Mouse (Mus musculus) heart, postnatal 25 days (tissue): ENCODE measurements around the gene Zdhhc9. TPM values are rescaled to one million over a fixed set of nuclear protein-coding genes. Genes with fewer than 3 reads are reported as not detected.
"Not testable (repeated sequence)": the region's sequence is repeated elsewhere in the genome, so short reads cannot be mapped to it uniquely, and the experiment has no call there.

Source experiments
- DNase-seq: peaks from one replicate; pipeline ENCODE4 v3.0.0; 2022; ENCODE audit warnings: low spot score
- intact Hi-C: fragments of 180-260 bp; cut with DNase I; formaldehyde crosslinking; loops from one replicate; pipeline ENCODE4 v1.15.1; 2025
- total RNA-seq, 2 experiments: library from RNA; stranded (reverse); gene quantifications; 2 replicates each; pipeline ENCODE4 v1.2.3; 2021

Gene Zdhhc9
- 10 to 100 TPM; 26.5 to 35.8 TPM for total RNA-seq

DNA sequence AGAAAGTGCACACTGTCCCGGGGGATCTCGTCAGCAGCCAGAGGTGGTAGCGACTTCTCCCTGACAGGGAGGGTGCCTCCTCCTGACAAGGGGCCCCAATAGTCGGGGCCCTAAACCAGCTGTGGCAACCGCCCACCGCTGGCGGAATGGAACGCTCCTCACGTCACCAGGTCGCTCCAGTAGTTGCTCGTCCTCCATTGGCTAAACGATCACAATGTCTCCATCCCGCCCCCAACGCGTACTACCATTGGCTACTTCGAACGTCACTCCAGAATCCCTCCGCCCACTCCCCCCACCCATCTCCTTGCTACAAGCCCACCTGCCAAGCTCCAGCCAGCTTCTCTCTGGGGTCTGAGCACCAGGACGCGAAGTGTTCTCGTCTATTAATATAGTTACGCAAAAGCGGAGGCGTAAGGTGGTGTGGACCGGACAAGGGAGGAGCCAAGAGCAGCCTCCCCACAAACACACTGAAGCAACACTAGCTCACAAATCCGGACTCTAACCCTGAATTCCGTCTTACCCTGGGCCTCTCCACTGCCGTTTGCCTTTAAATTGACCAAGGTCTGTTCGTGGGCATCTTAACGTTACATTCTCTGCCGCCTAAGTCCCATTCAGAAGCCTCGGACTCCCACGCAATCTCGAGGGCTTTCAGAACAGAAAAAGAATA is at the start of gene Zdhhc9:
Gene Zdhhc9, minus strand, starts transcription at position 360 of the 667 bp plus-strand sequence.
- intact Hi-C loops = no loop called here
- DNase-seq = peak; percentile 77

DNA sequence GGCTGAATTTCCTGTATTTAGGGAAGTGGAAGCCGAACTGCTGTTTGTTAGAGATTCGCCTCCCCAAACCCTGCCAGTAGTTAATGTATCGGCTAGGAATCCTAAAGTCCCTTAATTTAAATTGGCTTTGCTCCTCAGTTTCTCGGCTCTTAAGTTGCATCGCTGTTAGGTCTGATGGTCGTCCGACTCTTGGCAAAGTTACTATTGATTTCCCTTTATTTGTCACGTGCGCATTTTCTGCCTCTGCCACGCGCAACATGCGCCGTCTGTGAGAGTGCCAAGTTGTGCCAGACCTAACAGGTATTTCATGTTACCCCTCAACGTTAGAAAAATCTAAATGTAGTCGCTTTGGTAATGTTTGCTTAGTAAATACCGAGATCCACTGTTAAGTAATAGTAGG is 48.3 kb upstream of the Zdhhc9 start:
- DNase-seq = no peak
- intact Hi-C loops = no loop called here

GRCm38 (mm10) chrX:48256468-48257007 is 47.9 kb upstream of the Zdhhc9 start, which contains the start of gene Utp14a:
Utp14a (plus strand) TSS chrX:48256862.
- intact Hi-C loops = no loop called here
- DNase-seq = peak; percentile 94

DNA sequence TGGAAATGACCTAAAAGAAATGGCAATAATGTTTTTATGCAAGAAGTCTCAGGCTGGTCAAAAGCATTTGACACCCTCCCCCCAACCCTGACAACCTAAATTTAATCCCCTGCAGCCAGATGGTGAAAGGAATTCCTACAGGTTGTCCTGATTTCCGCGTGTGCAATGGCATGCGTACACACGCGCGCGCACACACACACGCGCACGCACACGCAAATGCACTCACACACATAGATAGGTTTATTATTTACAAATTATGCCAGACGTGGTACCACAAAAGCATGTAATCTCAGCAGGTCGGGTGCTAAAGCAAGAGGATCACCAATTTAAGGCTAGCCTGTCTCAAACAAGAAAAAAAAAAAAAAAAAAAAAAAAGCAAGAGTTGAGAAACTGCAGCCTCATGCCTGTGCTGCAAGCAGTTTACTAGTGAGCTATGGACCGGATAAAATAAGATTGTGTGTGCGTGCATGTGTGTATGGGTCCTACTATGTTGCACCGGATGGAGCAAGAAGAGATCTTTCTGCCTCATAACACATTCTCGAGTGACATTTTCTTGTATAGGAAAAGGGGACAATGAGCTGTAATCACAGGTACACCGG is 47.3 kb upstream of the Zdhhc9 start:
- intact Hi-C loops = no loop called here
- no peak for DNase-seq

- no peak for DNase-seq
- intact Hi-C loops = no loop called here
These were observed 25.7 kb upstream of the Zdhhc9 start for GRCm38 (mm10) chrX:48234417-48234816.

DNA sequence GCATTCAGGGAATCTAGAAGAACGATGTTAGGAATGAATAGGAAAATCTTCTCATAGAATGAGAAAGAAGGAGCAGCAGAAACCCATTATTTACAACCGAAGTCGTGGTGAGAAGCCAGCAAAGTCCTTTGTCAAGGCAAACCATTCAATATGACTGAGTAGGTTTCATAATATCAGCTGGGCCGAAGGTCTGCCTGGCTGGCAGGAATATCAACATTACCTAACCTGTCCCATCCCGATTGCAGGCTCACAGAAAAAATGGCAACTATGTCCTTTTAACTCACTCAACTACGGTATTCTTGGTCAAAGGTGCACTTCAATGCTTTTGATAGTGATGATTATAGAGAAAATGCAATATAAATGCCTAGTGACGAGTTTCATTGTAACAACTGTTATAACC is 17.5 kb upstream of the Zdhhc9 start:
- no peak for DNase-seq
- intact Hi-C loops = no loop called here

DNA sequence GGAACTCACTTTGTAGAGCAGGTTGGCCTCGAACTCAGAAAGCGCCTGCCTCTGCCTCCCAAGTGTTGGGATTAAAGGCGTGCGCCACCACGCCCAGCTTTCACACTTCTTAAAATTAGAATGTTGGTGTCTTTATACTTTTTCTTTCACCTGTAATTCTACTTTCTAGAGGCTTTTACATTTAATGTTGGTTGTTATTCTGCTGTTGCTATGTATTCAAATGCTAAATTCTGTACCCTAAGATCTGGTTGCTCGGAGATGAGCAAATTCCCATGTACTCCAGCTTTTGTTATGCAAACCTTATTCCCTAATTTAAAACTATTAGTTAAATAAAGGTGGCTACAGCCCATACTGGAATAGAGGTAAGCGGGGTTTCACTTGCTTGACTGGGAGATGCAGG is 14.0 kb upstream of the Zdhhc9 start:
- no peak for DNase-seq
- intact Hi-C loops = no loop called here

DNA sequence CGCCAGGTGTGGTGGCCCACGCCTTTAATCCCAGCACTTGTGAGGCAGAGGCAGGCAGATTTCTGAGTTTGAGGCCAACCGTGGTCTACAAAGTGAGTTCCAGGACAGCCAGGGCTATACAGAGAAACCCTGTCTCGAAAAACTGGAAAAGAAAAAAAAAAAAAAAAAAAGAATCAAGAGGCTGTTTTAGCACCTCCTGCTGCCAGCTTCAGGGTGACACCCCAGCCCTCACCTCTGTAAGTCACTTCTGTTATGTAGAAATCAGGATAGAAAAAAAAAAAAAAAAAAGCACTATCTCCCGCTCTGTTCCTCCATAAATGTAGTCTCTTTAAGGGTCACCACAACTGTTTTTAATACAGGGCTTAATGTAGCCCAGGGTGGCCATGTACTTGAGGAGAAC is 10.8 kb upstream of the Zdhhc9 start:
- intact Hi-C loops = no loop called here
- DNase-seq = no peak

DNA sequence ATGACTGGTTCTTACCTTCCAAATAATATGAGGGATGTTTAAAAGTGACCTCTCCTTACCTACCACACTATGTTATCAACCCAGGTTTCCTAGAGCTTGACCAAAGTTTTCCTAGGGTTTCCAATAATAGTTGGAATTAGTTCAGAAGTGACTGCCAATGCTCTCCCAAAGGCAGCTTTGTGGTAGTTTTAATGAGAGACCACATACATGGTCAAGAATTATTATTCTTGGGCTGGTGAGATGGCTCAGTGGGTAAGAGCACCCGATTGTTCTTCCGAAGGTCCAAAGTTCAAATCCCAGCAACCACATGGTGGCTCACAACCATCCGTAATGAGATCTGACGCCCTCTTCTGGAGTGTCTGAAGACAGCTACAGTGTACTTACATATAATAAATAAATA is 1.1 kb upstream of the Zdhhc9 start:
- DNase-seq, intact Hi-C loops: not testable (repeated sequence)

DNA sequence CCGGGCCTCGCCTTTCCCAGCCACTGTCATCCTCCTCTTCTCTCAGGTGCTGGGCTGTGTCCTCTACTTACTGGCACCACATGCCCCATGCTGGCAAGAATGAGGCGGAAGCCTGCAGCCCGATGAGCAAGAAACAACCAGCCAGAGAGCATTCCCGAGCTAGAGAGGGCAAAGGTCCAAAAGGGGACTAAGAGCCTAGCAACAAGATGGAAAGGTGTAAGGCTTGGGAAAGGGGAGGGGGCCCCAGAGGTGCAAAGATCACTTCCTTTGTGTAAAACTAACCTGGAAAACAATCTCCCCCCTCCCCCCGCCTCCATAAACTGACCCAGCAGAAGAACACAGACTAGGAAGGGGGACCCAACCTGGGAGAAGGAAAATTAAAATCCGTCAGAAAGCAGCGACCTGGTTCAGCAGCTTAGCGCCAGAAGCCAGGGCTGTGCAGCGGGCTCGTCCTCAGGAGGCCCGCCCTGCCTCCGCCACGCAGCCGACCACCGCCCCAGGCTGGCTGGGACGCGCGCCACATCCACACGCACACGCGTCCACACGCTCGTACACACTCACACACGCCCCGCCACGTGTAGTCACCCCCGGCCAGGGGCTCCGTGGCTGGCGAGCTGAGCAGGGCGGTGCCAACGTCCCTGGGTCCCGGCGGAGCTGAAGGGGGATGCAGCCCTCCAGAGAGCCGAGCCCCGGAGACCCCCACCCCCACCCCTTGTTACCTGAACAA is 754 bp downstream of the Zdhhc9 start:
- intact Hi-C loops = no loop called here
- DNase-seq = no peak

- intact Hi-C loops = no loop called here
- DNase-seq = no peak
These were observed 4.2 kb downstream of the Zdhhc9 start for GRCm38 (mm10) chrX:48204469-48204868.

GRCm38 (mm10) chrX:48203763-48204162 is 4.9 kb downstream of the Zdhhc9 start:
- intact Hi-C loops = no loop called here
- DNase-seq = no peak

DNA sequence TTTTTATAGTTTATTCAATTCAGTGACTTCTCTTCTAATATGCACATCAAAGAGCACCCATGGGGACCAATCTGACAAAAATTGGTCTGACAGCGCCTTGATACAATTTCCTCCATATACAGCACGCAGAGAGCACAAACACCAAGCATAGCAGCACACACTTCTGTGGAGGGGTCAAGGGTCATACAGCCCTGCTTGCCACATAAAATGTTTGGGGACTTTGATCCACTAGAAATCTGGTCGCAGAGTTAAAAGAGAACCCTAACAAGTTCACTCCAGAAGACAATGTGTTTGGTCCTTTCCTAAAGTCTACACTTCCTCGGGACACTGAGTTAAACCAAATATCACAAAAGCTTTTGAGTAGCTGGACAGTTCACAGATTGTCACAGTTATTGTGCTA is 5.7 kb downstream of the Zdhhc9 start:
- DNase-seq = no peak
- intact Hi-C loops = no loop called here

DNA sequence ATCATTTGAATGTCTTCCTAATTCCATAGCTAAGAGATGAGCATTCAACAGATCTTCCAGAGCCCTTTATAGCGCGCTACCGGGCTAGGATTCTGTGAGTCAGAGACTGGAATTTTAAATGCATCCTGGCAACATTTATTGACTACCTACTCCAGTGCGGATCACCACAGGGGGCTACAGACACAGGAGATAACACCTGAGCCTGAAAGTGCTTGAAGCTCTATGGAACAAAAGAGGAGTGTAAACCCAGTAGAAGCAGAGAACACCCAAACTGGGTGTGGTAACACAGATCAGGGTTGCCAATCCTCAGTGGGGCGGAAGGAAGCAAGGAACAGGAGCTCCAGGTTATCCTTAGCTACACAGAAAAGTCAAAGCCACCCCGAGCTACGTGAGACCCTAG is 6.2 kb downstream of the Zdhhc9 start:
- no peak for DNase-seq
- intact Hi-C loops = no loop called here

- no peak for DNase-seq
- intact Hi-C loops = no loop called here
These were observed 6.7 kb downstream of the Zdhhc9 start for GRCm38 (mm10) chrX:48201973-48202372.

DNA sequence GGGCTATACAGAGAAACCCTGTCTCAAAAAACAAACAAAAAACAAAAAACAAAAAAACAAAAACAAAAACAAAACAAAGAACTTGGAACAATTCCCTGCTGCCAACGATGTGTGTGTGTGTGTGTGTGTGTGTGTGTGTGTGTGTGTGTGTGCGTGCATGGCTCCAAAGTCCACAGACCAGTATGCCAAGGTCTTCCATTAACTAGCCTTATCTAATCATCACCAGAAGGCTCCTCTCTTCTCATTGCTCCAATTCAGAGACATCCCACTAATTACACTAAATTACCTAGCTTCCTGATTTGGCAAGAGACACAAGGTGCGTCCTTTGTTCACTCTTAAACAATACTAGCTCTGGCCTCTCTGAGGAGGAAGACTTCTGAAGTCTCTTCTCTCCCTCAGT is 8.0 kb downstream of the Zdhhc9 start:
- no peak for DNase-seq
- intact Hi-C loops = no loop called here

DNA sequence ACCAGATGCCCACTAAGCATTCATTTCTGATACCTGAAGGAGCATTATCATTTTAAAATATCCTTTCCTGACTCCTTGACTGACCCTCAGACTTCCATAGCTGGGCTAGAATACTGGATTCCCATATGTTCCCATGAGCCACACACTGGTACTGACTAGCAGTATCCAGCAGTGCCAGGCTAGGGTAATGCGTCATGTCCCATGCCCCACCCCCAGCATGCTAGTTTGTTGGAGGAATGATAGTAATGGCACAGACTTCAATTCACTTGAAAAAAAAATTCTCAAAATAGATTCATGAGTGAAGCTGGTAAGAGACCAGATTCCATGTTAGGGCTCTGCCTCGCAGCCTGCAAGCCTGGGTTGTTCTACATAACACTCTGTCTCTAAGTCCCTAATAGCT is 9.7 kb downstream of the Zdhhc9 start:
- intact Hi-C loops = loop anchor here (10.0 kb wide), 1 partner anchor 196 kb away; no protein-coding TSS in a partner anchor
- DNase-seq = no peak

GRCm38 (mm10) chrX:48197856-48198255 is 10.8 kb downstream of the Zdhhc9 start:
- intact Hi-C loops = loop anchor here (10.0 kb wide), 1 partner anchor 197 kb away; no protein-coding TSS in a partner anchor
- no peak for DNase-seq

DNA sequence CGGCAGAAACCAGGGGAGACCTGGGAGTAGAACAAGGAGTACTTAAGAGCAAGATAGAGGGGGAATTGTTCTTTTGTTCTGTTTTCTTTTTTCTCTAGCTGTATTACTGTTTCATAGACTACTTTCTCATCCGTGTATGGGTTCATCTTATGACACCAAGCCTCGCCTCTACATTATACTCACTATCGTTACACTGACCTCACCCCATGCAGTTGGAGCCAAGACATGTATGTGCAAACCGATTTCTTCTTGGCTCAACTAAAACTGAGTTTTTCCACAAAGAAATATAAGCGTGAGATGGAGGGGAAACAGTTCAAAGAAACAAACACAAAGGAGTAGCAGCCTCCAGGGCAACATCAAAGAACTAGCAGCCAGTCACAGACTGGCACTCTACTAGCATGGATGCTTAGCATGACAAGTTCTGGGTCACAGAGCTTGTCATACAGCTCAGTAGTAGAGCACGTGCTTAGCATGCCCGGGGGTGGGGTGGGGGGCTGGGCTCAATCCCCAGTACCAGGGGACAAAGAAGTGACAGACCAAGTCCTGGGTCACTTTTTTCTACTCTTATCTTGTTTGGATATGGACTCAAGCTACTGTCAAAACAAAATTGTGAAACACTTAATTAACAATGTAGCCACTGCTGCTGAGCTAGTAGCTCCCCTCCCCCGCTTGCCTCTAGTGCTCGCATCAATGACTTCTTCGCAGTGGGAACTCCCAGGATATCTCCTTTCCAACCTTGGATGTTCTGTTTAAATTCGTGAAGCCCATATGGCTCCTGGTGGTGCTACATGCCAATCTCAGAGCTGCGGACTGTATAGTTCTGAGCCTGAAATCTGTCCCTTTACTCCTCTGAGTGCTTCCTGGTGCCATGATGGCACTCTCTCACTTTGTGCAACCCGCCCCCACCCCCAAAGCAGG is 15.2 kb downstream of the Zdhhc9 start:
- DNase-seq = no peak

GRCm38 (mm10) chrX:48191261-48191660 is 17.4 kb downstream of the Zdhhc9 start:
- intact Hi-C loops = loop anchor here (10.0 kb wide), 1 partner anchor 204 kb away; no protein-coding TSS in a partner anchor
- DNase-seq = no peak

More for the DNA sequence above, 15.2 kb downstream of the Zdhhc9 start:
- intact Hi-C loops = loop anchor here (10.0 kb wide), 1 partner anchor 201 kb away; no protein-coding TSS in a partner anchor
